Mouse (Mus musculus): ENCODE data around the gene Calcoco1. TPM values are rescaled to one million over a fixed set of nuclear protein-coding genes. Genes with fewer than 3 reads are reported as not detected.
"Not testable (repeated sequence)": the region's sequence is repeated elsewhere in the genome, so short reads cannot be mapped to it uniquely, and the experiment has no call there.

The Calcoco1 gene
- polyA plus RNA-seq, 1 experiment from 2014 or later = 53.4 TPM

DNA sequence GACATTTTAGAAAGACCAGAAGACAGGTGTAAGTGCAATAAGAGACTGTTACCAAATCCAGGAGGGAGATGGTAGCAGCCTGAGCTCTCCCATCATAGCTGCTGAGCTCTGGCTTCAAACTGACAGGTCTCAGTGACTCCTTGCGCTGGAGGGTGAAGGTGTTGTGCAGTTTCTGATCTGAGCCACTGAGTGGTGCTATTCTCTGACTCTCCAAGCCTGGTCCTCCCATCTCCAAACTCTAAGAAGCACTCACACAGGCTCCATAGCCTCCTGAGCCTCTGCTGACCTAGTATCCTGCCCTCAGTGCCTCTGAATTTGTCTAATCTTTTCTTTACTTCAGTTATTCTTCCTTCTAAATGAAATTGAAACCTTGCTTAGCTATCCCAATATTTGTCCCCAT lies 38.3 kb downstream of the Calcoco1 start:
- Histone ChIP-seq H3K27ac (no peak overlapping the region), H3K27me3 (peaks cover 24% of the 10 kb centered on the region), H3K9me3 (no peaks in the 10 kb centered on the region), H3K4me1 (no peaks in the 10 kb centered on the region), H3K36me3 (no peaks in the 10 kb centered on the region), H3K4me3 (no peak overlapping the region), H3K4me2 (no peak overlapping the region), H3K9ac (no peak overlapping the region)
- 10% methylated on average over 1 of the region's 1 CpGs for WGBS
- ATAC-seq (ENCODE audit: insufficient number of reproducible peaks, insufficient read depth, low FRiP score, low TSS enrichment, low read depth) = no peak

DNA sequence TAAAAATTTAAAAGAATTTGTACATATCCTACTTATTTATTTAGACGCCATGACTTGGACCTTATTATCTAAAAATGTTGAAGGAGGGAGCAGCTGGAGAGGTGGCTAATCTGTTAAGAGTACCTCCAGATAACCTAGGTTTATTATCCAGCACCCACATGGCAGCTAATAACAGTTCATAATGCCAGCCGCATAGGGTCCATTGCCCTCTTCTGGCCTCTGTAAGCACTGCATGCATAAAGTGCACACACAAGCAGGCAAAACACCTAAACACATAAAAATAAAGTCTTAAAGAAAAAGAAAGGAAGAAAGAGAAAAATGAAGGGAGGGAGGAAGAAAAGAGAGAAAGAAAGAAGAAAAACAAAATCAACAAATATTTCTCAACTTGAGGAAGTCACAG lies 45.6 kb downstream of the Calcoco1 start:
- H3K36me3 ChIP-seq = no peaks in the 10 kb centered on the region
- 96% methylated on average over 2 of the region's 2 CpGs for WGBS
- H3K9ac ChIP-seq = no peak overlapping the region
- H3K9me3 ChIP-seq = no peaks in the 10 kb centered on the region
- no peak for ATAC-seq (ENCODE audit: insufficient number of reproducible peaks, insufficient read depth, low FRiP score, low TSS enrichment, low read depth)
- H3K27me3 ChIP-seq = no peaks in the 10 kb centered on the region
- H3K27ac ChIP-seq = no peak overlapping the region
- no peak overlapping the region for H3K4me3 ChIP-seq
- H3K4me2 ChIP-seq = no peak overlapping the region
- peaks cover 21% of the 10 kb centered on the region for H3K4me1 ChIP-seq

DNA sequence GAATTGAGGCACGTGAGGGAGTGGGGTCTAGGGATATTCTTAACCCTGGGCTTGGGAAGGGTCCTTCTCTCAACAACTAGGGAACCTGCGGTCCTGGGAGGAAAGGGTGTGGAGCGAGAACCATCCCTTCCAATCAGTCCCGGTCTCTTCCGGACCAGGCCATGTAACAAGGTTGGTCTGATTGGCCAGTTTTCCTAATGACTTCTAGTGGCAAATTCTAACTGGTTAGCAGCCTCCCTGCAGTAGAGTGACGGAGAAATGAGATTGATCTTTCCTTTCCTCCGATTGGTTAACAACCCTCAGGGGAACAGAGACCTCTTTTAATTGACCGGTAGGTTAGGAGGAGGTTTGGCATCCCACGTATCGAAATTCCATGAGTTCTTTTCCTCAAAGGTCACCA lies 48.4 kb downstream of the Calcoco1 start:
- Histone ChIP-seq H3K27ac (peak overlapping the region; percentile 100), H3K9ac (no peak overlapping the region), H3K9me3 (no peaks in the 10 kb centered on the region), H3K36me3 (no peaks in the 10 kb centered on the region), H3K4me2 (peak overlapping the region; percentile 81), H3K4me1 (peaks cover 33% of the 10 kb centered on the region), H3K4me3 (peak overlapping the region; percentile 55), H3K27me3 (no peaks in the 10 kb centered on the region)
- WGBS = 2% methylated on average over 10 of the region's 10 CpGs
- no peak for ATAC-seq (ENCODE audit: insufficient number of reproducible peaks, insufficient read depth, low FRiP score, low TSS enrichment, low read depth)

DNA sequence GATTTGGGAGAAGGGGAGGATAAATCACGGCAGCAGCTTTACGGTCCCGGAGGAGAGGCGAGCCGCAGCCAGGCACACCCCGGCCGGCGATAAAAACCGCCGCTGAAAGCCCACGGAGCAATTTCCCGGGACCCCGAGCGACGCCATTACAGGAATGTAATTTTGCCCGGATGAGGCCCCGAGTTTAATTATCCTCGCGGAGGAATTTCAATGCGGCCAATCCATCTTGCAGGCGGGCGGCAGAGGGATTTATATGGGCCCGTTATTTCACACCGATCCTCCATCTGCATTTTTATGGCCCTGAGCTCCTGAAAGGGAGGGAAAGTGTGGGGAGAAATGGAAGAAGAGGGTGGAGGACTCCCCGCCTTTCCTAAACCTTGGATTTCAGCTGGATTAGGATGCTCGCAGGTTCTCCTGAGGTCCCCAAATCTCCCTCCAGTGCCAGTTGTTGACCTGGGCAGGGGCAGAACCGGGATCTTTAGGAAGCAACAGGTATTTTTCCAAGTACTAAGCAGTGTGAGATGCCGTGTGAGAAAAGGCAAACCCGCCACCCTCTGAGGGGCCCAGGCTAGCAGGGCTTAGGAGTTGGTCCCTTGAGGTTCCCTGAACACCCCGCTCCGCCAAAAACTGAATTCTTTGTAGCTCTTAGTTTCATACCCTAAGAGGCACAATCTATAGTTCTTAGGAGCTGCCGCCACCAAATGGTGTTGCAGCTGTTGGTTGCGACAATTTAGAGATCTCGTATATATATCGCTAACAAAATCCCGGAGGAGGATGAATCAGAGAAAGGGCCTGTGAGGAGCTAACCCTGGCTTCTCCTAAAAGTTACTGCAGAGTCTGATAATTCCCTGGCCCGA lies 49.5 kb downstream of the Calcoco1 start, which contains the start of gene Atp5g2:
Atp5g2 (minus strand) TSS at position 138 of the 857 bp plus-strand sequence.
- H3K9me3 ChIP-seq = no peaks in the 10 kb centered on the region

DNA sequence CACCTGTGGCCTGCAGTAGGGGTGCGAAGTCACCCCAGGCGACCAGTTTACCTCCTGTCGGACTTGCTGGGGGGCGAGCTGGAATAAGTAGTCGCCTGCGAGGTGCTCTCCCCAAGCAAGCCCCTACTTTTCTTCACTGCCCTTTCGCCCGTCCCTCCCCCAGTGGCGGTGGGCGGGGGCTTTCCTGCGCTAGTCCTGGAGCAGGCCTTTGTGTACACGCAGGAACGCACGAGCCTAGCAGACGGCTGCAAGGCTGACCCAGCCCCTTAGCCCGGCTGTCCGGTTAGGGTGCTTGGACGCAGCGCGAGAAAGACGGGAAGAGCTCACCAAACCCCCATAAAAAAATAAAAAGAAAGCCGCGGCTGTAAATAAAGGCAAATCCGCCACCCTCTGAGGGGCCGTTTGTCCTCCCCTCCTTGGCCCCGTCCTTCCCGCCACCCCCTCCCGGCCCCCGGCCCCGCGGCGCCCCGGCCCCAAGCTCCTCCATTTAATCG lies 50.2 kb downstream of the Calcoco1 start:
- Histone ChIP-seq H3K27ac (peak overlapping the region; percentile 100), H3K27me3 (no peaks in the 10 kb centered on the region), H3K9me3 (no peaks in the 10 kb centered on the region), H3K4me3 (peak overlapping the region; percentile 55), H3K4me2 (peak overlapping the region; percentile 81), H3K9ac (peak overlapping the region; percentile 90), H3K36me3 (peaks cover 14% of the 10 kb centered on the region), H3K4me1 (peaks cover 33% of the 10 kb centered on the region)
- ATAC-seq (ENCODE audit: insufficient number of reproducible peaks, insufficient read depth, low FRiP score, low TSS enrichment, low read depth) = peak; percentile 53; the same call in 1 of the 2 replicates
- WGBS = under 1% methylated on average over 34 of the region's 34 CpGs

More for the DNA sequence above, 49.5 kb downstream of the Calcoco1 start, which contains the start of gene Atp5g2:
- Histone ChIP-seq H3K36me3 (peaks cover 7% of the 10 kb centered on the region), H3K4me1 (peaks cover 33% of the 10 kb centered on the region), H3K4me2 (peak within 1 kb of the TSS; percentile 81), H3K9ac (peak within 1 kb of the TSS; percentile 90), H3K27ac (peak within 1 kb of the TSS; percentile 100), H3K4me3 (peak within 1 kb of the TSS; percentile 55), H3K27me3 (no peaks in the 10 kb centered on the region)
- ATAC-seq (ENCODE audit: insufficient number of reproducible peaks, insufficient read depth, low FRiP score, low TSS enrichment, low read depth) = no peak
- 2% methylated on average over 37 of the region's 37 CpGs for WGBS

DNA sequence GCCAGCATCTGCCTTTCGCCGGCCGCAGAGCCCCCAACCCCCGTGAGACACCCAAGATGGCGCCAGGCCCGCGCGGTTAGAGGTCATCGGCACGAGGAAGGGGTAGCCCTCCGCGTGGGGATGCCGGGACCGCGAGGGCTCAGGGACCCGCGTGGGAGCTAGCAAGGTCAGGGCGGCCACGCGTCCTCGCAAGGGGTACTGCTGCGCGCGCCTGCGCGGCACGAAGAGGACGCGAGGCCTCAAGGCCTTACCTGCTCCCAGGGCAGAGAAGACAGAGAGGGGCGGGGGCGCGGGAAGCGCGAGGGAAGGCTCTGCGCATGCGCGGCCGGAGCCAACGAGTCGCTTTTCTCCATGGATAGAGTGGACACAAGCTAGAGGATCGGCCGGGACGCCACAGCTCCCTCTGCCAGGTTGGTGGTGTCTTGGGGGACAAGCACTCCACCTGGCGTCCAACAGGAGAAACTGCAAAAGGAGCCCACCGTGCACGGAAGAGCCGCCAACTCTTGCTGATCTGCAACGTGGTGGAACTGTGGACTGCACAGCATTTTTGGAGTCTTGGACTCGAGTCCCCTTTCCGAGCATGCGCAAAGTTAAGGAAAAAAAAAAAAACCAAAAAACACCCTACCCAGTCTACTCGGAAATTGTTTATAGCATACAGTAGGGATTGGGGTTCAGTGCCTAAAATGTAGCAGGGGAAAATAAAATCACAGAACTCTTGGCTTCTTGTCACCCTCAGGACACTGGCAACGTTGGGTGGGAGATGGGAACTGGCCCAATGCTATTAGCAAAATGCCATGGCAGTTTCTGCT lies 51.0 kb downstream of the Calcoco1 start:
- Histone ChIP-seq H3K4me2 (peak overlapping the region; percentile 81), H3K4me1 (peaks cover 33% of the 10 kb centered on the region), H3K4me3 (peak overlapping the region; percentile 66), H3K9me3 (no peaks in the 10 kb centered on the region), H3K36me3 (peaks cover 22% of the 10 kb centered on the region), H3K27ac (peak overlapping the region; percentile 100), H3K27me3 (no peaks in the 10 kb centered on the region), H3K9ac (peak overlapping the region; percentile 97)
- WGBS = under 1% methylated on average over 53 of the region's 53 CpGs
- ATAC-seq (ENCODE audit: insufficient number of reproducible peaks, insufficient read depth, low FRiP score, low TSS enrichment, low read depth) = peak; percentile 90

DNA sequence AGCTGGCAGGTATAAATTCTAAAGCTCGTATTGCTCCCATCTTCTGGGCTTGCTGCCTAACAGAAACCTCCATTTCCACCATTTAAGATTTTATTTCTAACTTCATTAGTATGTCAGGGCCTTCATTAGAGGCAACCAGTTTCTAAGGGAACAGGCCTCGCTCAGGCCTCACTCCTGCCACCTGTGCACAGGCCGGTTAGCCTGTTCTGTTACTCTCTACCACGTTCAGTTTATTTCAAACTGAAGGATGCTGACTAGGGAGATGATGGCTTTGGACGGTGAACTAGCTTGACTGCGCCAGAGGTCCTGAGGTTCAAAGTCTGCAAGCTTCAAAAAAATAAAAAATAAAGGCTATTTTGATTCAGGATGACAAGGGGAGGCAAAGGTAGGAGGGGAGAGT lies 51.7 kb downstream of the Calcoco1 start:
- Histone ChIP-seq H3K4me3 (peak overlapping the region; percentile 66), H3K27ac (peak overlapping the region; percentile 100), H3K27me3 (no peaks in the 10 kb centered on the region), H3K4me2 (peak overlapping the region; percentile 81), H3K4me1 (peaks cover 33% of the 10 kb centered on the region), H3K9ac (peak overlapping the region; percentile 97), H3K9me3 (no peaks in the 10 kb centered on the region), H3K36me3 (peaks cover 28% of the 10 kb centered on the region)
- ATAC-seq (ENCODE audit: insufficient number of reproducible peaks, insufficient read depth, low FRiP score, low TSS enrichment, low read depth) = no peak
- 15% methylated on average over 6 of the region's 6 CpGs for WGBS

DNA sequence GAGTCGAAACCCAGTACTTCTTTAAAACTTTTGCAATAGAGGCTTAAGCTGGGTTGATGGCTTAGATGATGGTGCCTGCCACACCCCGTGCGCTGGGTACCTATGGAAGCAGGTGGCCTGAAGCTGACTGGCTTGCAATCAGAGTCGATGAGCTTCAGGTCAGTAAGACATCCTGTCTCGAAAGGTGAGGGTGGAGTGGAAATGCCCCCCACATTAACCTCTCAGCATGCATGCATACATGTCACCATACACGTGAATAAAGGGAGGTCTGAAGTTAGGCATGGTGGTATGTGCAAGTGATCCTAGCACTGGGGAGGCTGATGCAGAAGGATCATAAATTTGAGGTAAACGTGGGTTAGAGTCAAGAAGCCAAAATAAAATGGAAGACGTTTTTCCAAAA lies 52.4 kb downstream of the Calcoco1 start:
- Histone ChIP-seq H3K27ac (no peak overlapping the region), H3K36me3 (peaks cover 36% of the 10 kb centered on the region), H3K9me3 (no peaks in the 10 kb centered on the region), H3K4me1 (peaks cover 33% of the 10 kb centered on the region), H3K9ac (peak overlapping the region; percentile 57), H3K4me3 (0 out of 2 replicates have a peak overlapping the region, but pooled peaks have one; percentile 66), H3K27me3 (no peaks in the 10 kb centered on the region), H3K4me2 (peak overlapping the region; percentile 81)
- no peak for ATAC-seq (ENCODE audit: insufficient number of reproducible peaks, insufficient read depth, low FRiP score, low TSS enrichment, low read depth)
- 83% methylated on average over 8 of the region's 8 CpGs for whole genome bisulfite sequencing

DNA sequence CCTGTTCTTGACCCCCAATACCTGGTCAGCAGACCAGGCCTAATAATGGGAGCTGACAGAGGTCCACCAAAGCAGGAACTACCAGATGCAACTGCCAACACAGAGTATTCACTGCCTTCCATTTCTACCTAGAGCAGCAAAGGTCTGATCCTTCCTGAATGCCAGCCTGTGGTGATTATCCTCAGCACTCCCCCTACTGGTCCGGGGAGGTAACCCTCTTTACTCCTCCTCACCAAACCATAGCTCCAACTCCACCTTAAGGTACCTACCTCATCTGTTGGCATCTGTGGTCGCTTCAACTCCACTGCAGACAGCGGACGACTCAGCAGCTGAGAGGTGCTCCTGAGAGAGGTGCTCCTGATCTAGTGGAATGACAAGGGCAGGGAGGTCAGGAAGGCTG lies 56.5 kb downstream of the Calcoco1 start:
- no peak overlapping the region for H3K4me2 ChIP-seq
- H3K4me3 ChIP-seq = no peak overlapping the region
- no peak overlapping the region for H3K27ac ChIP-seq
- ATAC-seq (ENCODE audit: insufficient number of reproducible peaks, insufficient read depth, low FRiP score, low TSS enrichment, low read depth) = no peak; the same call in 1 of the 2 replicates
- no peaks in the 10 kb centered on the region for H3K9me3 ChIP-seq
- no peaks in the 10 kb centered on the region for H3K27me3 ChIP-seq
- peaks cover 9% of the 10 kb centered on the region; the same call in 1 of the 2 replicates for H3K4me1 ChIP-seq
- 51% methylated on average over 4 of the region's 4 CpGs for WGBS
- H3K36me3 ChIP-seq = peaks cover 73% of the 10 kb centered on the region
- no peak overlapping the region for H3K9ac ChIP-seq

DNA sequence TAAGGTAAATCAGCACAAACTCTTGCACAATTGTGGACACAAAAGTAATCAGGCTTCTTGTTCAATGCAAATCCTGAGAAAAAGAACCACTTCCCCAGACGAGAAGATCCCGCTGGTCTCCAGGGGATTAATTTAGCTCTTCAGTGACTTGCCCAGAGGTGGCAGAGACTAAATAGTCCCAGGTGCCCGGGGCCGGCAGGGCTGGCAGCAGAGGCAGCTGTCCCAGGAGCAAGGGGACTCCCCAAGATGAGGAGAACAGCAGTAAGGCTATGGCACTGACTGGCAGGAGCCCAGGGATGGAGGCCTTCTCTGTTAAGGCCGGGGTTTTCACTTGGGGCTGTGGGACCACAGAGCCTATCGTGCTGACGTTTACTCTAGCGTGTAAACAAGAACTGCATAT lies 58.2 kb downstream of the Calcoco1 start:
- no peak overlapping the region for H3K4me3 ChIP-seq
- H3K9me3 ChIP-seq = no peaks in the 10 kb centered on the region
- no peaks in the 10 kb centered on the region for H3K27me3 ChIP-seq
- 80% methylated on average over 8 of the region's 8 CpGs for WGBS
- ATAC-seq (ENCODE audit: insufficient number of reproducible peaks, insufficient read depth, low FRiP score, low TSS enrichment, low read depth) = no peak
- peaks cover 83% of the 10 kb centered on the region for H3K36me3 ChIP-seq
- no peaks in the 10 kb centered on the region; the same call in 1 of the 2 replicates for H3K4me1 ChIP-seq
- H3K27ac ChIP-seq = no peak overlapping the region
- no peak overlapping the region for H3K9ac ChIP-seq
- H3K4me2 ChIP-seq = no peak overlapping the region

DNA sequence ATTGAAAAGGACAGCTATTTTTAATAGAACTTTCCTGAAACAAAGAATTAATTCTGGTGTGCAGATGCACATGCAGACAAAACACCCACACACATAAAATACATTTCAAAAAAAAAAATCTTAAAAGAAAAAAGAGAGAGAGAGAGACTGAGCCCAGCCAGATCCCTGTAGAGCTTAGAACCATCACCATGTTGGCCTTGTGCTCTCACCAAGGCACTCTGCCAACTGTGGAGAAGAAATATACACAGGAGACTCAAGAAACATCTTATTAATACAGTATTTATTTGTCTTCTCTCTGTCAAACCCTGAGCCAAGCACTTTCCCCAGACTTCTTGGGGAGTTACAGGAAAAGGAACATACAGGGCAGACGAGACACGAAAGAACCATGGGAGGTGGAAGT lies 59.4 kb downstream of the Calcoco1 start:
- not testable (repeated sequence) for H3K4me1 ChIP-seq; H3K9ac ChIP-seq; H3K27ac ChIP-seq; H3K27me3 ChIP-seq; H3K9me3 ChIP-seq; ATAC-seq (ENCODE audit: insufficient number of reproducible peaks, insufficient read depth, low FRiP score, low TSS enrichment, low read depth); H3K4me3 ChIP-seq; H3K4me2 ChIP-seq
- no CpG with 5 or more reads among the region's 2 CpGs for WGBS
- H3K36me3 ChIP-seq = peaks cover 77% of the 10 kb centered on the region

All from embryonic facial prominence, embryonic 13.5 days (tissue).